Mouse (Mus musculus) limb, embryonic 15.5 days (tissue): ENCODE measurements around the gene Topors. TPM values are rescaled to one million over a fixed set of nuclear protein-coding genes. Genes with fewer than 3 reads are reported as not detected.

Experiments used
- ATAC-seq: fragments of 200-750 bp; cut with Nextera tagmentation; 2 replicates; pipeline ENCODE4 v1.8.0; 2017; ENCODE audit warnings: low read depth, moderate TSS enrichment; ENCODE audit not compliant: insufficient number of reproducible peaks, low FRiP score, low TSS enrichment
- H3K27ac ChIP-seq: fragments of 300-500 bp; sonication (generic); 2 replicates; pipeline ENCODE4 v1.5.1; 2015; ENCODE audit warnings: moderate library complexity, mild to moderate bottlenecking, inconsistent platforms
- H3K27me3 ChIP-seq: fragments of 300-500 bp; sonication (generic); 2 replicates; pipeline ENCODE4 v1.6.1; 2015; ENCODE audit warnings: inconsistent platforms
- H3K36me3 ChIP-seq: fragments of 300-500 bp; sonication (generic); 2 replicates; pipeline ENCODE4 v1.6.1; 2015; ENCODE audit warnings: inconsistent platforms
- H3K4me1 ChIP-seq: fragments of 300-500 bp; sonication (generic); 2 replicates; pipeline ENCODE4 v1.6.1; 2015; ENCODE audit warnings: inconsistent platforms
- H3K4me2 ChIP-seq: fragments of 300-500 bp; sonication (generic); 2 replicates; pipeline ENCODE4 v1.6.1; 2015; ENCODE audit warnings: mild to moderate bottlenecking, inconsistent platforms
- H3K4me3 ChIP-seq: fragments of 300-500 bp; sonication (generic); 2 replicates; pipeline ENCODE4 v1.5.1; 2015; ENCODE audit warnings: mild to moderate bottlenecking, inconsistent platforms
- H3K9ac ChIP-seq: fragments of 300-500 bp; sonication (generic); 2 replicates; pipeline ENCODE4 v1.6.1; 2015; ENCODE audit warnings: inconsistent platforms
- H3K9me3 ChIP-seq: fragments of 300-500 bp; sonication (generic); 2 replicates; pipeline ENCODE4 v1.6.1; 2016; ENCODE audit warnings: inconsistent platforms
- WGBS: fragments of 180-500 bp; shearing (Covaris S2); methylation state at CpG from one replicate; pipeline ENCODE4 v1.1.7; 2015; 5-methylcytosine and 5-hydroxymethylcytosine counted together
- polyA plus RNA-seq: library from polyadenylated mRNA; unstranded; fragments of >200 nt; fragmentation: Nextera tagmentation; extraction: Ambion mirVana; gene quantifications from 2 replicates; pipeline ENCODE4 v1.2.1, GENCODE M21; 2015

Topors gene
- polyA plus RNA-seq, 1 experiment from 2014 or later, result 42.2 TPM

DNA sequence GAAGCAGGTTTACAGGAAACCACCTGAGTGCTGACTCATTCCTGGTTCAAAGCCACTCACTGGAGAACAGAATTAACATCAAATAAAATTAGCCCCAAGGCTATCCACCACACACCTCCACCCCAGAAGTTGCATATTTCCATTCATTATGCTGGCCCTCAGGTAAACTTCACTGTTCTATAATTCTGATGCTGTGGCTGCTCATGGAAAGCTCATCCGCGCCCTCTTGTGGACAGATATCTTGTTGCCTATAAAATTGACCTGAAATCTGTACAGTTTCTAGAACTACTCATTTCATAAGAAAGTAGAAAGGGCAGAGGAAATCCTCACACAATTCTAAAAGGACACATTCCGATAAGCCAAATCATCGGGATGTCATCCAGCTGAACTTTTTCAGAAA lies 15.9 kb upstream of the Topors start:
- Histone ChIP-seq H3K27me3 (no peaks in the 10 kb centered on the region), H3K9me3 (no peaks in the 10 kb centered on the region), H3K36me3 (no peaks in the 10 kb centered on the region), H3K4me1 (no peaks in the 10 kb centered on the region), H3K27ac (no peak overlapping the region), H3K4me3 (no peak overlapping the region), H3K4me2 (no peak overlapping the region), H3K9ac (no peak overlapping the region)
- no peak for ATAC-seq
- 19% methylated on average over 4 of the region's 4 CpGs for WGBS

DNA sequence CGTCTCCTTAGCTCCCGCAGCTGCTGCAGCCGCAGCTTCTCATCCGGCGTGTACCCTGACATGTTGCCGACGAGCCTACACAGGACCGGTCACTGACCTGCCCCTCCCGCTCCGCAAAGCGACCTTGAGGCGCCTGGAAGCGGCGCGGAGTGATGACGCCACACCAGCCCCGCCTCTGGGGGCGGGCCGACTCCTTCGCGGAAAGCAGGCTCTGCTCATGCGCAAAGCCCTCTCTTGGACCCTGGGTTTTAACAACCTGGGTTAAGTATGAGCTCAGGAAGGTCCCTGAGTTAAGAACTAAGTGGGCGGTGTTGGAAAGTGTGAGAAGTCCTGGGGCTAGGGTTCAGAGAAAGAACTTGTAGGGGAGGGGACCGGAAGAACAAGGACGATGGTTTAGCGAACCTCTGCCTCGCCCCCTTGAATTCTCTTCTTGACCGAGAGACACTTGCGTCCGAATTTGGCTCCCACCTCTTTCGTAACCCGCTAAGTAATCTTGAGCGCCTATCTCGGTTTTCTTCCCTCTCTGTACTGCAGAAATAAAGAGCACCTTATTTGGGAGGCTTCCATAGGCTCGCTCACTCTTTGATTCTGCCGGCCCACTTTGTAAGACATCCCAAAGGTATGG lies 9.7 kb upstream of the Topors start, which contains the start of gene Ndufb6:
Gene Ndufb6, minus strand, starts transcription at position 146 of the 625 bp plus-strand sequence.
- H3K9me3 ChIP-seq, result no peaks in the 10 kb centered on the region
- peaks cover 21% of the 10 kb centered on the region for H3K36me3 ChIP-seq
- H3K27me3 ChIP-seq, result no peaks in the 10 kb centered on the region
- H3K27ac ChIP-seq, result peak within 1 kb of the TSS; percentile 83
- peak; percentile 92 for ATAC-seq
- peak within 1 kb of the TSS; percentile 93 for H3K9ac ChIP-seq
- peak within 1 kb of the TSS; percentile 96 for H3K4me3 ChIP-seq
- under 1% methylated on average over 36 of the region's 36 CpGs for WGBS
- peaks cover 12% of the 10 kb centered on the region for H3K4me1 ChIP-seq
- peak within 1 kb of the TSS; percentile 80 for H3K4me2 ChIP-seq

DNA sequence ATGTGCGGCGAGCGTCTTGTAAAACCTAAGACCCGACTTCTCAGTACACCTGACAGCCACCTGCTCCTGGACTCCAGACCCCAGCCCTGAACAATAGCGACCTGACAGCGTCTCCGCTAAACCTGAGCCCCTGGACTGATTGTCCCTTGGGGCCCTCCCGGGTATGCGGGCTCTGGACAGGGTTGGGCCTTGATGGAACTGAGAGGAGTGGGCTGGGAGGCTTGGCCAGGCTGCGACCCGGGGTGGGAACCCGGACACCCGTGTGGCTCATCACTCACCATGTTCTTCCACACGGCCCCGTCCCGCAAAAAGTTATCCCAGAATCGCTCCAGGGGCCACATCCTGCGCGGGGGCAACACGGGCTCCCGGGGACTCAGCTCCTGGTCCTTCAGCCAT lies 9.2 kb upstream of the Topors start:
- peak overlapping the region; percentile 83 for H3K27ac ChIP-seq
- H3K4me2 ChIP-seq, result peak overlapping the region; percentile 80
- no peaks in the 10 kb centered on the region for H3K27me3 ChIP-seq
- ATAC-seq, result peak; percentile 45; the same call in 1 of the 2 replicates
- under 1% methylated on average over 21 of the region's 21 CpGs for WGBS
- H3K4me1 ChIP-seq, result peaks cover 12% of the 10 kb centered on the region
- H3K9me3 ChIP-seq, result no peaks in the 10 kb centered on the region
- peak overlapping the region; percentile 93 for H3K9ac ChIP-seq
- peaks cover 22% of the 10 kb centered on the region for H3K36me3 ChIP-seq
- peak overlapping the region; percentile 96 for H3K4me3 ChIP-seq

DNA sequence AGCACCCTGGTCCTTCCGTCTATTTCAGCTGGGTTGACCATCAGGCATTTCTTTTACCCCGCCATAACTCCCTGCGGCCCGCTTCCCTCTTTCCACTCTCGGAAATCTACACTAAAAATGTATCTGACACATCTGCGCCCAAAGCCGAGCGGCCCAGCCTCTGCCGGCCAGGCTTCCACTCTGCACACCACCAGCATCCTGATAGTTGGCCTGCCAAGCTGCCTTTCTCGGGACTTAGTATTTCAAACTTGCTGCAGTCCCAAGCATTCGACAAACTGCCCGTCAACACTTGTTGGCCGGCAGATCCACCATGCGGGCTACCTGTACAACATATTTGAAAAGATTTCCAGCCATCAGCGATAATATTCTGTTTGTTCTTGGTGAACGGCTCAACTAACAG lies 815 bp downstream of the Topors start:
- peaks cover 19% of the 10 kb centered on the region for H3K4me1 ChIP-seq
- H3K27me3 ChIP-seq, result no peaks in the 10 kb centered on the region
- peak overlapping the region; percentile 85 for H3K4me2 ChIP-seq
- whole genome bisulfite sequencing, result under 1% methylated on average over 16 of the region's 16 CpGs
- no peak for ATAC-seq
- peak overlapping the region; percentile 100 for H3K27ac ChIP-seq
- peak overlapping the region; percentile 75 for H3K4me3 ChIP-seq
- peaks cover 20% of the 10 kb centered on the region for H3K36me3 ChIP-seq
- peak overlapping the region; percentile 82 for H3K9ac ChIP-seq
- H3K9me3 ChIP-seq, result no peaks in the 10 kb centered on the region

DNA sequence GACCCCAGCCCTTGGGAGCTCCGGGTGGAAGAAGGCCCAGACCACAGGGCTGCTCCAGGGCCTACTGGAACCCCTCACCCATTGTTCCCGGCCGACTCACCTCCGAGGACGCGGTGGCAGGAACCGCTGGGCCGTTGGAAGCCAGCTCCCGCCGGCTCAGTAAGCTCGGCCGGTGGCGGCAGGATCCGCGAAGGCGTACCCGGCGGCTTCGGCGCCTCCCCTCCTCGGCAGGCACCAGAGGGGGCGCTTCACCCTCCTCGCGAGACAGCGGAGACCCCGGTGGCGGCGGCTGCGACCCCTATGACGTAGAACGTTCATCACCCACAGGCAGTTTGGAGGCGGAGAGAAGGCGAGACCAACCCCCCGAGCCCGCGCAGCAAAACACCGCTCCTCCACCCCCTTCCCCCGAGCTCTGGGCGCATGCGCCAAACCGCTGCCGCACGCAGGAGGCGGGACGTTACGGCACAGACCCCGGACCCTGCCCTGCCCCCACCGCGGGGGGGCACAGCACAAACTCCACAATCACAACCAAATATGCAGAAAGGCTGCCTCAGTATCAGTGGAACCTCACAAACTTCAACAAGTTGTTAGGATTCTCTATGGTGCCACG lies 1.3 kb downstream of the Topors start:
- peak; percentile 86 for ATAC-seq
- WGBS, result under 1% methylated on average over 41 of the region's 50 CpGs
- Histone ChIP-seq H3K4me1 (peaks cover 19% of the 10 kb centered on the region), H3K27ac (peak overlapping the region; percentile 100), H3K9ac (peak overlapping the region; percentile 82), H3K4me3 (peak overlapping the region; percentile 75), H3K36me3 (peaks cover 20% of the 10 kb centered on the region), H3K4me2 (peak overlapping the region; percentile 85), H3K9me3 (no peaks in the 10 kb centered on the region), H3K27me3 (no peaks in the 10 kb centered on the region)

DNA sequence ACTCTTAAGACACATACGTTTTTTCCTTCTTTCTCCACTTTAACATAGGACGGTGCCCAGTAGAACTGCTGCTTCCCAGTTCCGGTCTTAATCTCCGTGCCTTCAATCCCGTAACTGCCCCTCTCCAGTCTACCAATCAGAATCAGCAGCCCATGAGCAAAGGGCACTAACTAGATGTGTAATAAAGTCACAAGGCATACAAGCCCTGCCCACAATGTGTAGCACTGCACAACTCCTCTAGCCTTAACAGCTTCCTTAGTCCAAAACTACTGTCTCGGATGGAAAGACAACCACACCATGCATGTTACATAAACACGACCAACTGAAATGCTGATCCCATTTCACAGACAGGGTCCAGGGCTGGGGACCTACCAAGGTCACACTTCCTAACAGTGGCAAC lies 2.0 kb downstream of the Topors start:
- peak overlapping the region; percentile 100 for H3K27ac ChIP-seq
- no peak for ATAC-seq
- peaks cover 19% of the 10 kb centered on the region for H3K4me1 ChIP-seq
- H3K36me3 ChIP-seq, result peaks cover 21% of the 10 kb centered on the region
- peak overlapping the region; percentile 75 for H3K4me3 ChIP-seq
- peak overlapping the region; percentile 82 for H3K9ac ChIP-seq
- no peaks in the 10 kb centered on the region for H3K9me3 ChIP-seq
- WGBS, result 62% methylated on average over 7 of the region's 7 CpGs
- no peaks in the 10 kb centered on the region for H3K27me3 ChIP-seq
- H3K4me2 ChIP-seq, result peak overlapping the region; percentile 85

DNA sequence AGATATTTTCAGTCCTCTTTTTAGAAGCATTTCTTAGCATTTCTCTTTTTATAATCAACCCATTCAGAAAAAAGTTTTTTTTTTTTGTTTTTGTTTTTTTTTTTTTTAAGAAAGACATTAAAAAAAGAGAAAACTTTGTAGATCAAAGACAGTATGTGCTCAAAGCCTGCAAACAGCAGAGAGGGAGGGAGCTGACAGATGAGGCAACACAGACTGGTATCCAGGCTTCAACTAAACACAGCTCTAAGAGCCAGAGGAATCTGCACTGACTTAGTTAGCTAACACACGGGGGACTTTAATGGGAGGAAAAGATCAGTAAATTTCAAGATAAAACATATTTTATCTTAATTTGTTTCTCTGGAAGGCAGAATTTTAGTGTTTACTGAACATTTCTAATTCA lies 5.3 kb downstream of the Topors start:
- no peak overlapping the region for H3K4me2 ChIP-seq
- H3K27ac ChIP-seq, result no peak overlapping the region
- H3K4me1 ChIP-seq, result peaks cover 17% of the 10 kb centered on the region
- no peak for ATAC-seq
- H3K9me3 ChIP-seq, result no peaks in the 10 kb centered on the region
- H3K4me3 ChIP-seq, result no peak overlapping the region
- H3K36me3 ChIP-seq, result peaks cover 45% of the 10 kb centered on the region
- 67% methylated on average over 1 of the region's 1 CpGs for WGBS
- no peaks in the 10 kb centered on the region for H3K27me3 ChIP-seq
- no peak overlapping the region for H3K9ac ChIP-seq

DNA sequence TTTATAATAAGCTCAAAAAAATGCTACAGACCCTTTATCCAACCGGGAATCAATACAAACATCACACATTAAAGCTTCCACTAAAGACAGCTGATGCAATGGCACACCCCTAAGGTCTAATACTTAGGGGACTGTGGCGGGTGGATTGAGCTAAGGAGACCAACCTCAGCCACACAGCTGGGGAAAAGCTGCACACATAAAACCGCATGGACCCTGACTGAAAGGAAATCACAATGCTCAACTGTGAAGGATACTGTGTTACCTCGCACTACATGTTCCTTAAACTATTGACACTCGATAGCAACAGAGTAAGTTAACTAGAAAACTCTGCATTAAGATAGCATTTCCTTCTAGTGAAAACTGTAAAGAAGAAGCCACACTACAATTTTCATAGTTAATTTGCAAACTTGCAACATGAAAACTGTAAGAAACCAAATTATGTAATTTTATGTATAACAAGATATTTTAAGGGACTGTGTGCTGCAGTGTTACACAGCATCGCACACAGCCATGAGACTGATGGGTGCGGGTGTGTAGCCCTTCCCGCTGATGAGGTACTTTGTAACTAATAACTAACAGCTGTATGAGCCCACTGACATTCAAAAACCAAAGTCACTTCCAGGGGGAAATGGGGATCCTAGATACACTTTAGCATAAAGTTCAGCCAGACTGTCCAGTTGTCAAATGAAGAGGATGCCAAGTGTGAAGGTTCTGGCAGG lies 15.1 kb downstream of the Topors start:
- no peak for ATAC-seq
- 41% methylated on average over 8 of the region's 8 CpGs for WGBS
- H3K4me3 ChIP-seq, result no peak overlapping the region
- no peak overlapping the region for H3K4me2 ChIP-seq
- H3K4me1 ChIP-seq, result 0 out of 2 replicates have a peak, but pooled peaks cover 4% of the 10 kb centered on the region
- no peaks in the 10 kb centered on the region for H3K27me3 ChIP-seq
- peaks cover 10% of the 10 kb centered on the region; the same call in 1 of the 2 replicates for H3K36me3 ChIP-seq
- no peak overlapping the region for H3K9ac ChIP-seq
- peak overlapping the region; percentile 33 for H3K27ac ChIP-seq
- no peaks in the 10 kb centered on the region for H3K9me3 ChIP-seq

DNA sequence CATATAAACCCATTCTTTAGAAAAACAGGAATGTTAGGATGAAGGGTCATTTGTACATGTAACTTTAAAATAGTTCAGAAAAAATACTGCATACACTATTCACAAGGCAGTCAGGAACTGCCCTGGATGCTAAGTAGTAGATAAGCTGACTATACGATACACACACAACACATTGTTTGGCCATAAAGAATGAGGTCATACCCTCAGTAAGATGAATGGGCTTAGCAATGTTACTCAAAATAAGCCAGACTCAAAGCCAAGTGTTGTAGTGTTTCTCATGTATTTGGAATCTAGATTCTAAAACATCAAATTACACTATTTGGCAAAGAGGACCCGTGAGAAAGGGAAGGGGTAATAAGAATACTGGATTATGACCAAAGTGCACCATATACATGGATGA lies 15.9 kb downstream of the Topors start:
- Histone ChIP-seq H3K36me3 (peaks cover 5% of the 10 kb centered on the region; the same call in 1 of the 2 replicates), H3K9ac (no peak overlapping the region), H3K9me3 (no peaks in the 10 kb centered on the region), H3K4me3 (no peak overlapping the region), H3K4me1 (0 out of 2 replicates have a peak, but pooled peaks cover 4% of the 10 kb centered on the region), H3K4me2 (no peak overlapping the region), H3K27me3 (no peaks in the 10 kb centered on the region), H3K27ac (no peak overlapping the region)
- 49% methylated on average over 2 of the region's 2 CpGs for WGBS
- ATAC-seq, result no peak

DNA sequence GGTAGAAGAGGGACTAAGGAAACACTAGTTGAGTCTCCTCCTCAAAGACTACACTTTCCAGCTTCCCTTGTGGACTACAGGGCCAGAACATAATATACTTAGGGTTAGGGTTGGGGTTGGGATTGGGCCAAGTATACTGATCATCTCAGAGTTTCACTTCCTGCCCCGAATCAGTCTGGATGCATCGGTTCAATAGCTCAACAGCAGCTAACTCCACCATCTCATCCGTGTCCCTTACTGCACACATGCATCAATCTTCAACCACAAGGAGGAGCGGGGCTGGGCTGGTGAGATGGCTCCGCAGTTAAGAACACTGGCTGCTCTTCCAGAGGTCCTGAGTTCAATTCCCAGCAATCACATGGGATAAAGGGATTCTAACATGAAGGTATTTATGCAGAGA lies 18.7 kb downstream of the Topors start:
- no peak for ATAC-seq
- no peak overlapping the region for H3K9ac ChIP-seq
- H3K4me1 ChIP-seq, result 0 out of 2 replicates have a peak, but pooled peaks cover 4% of the 10 kb centered on the region
- WGBS, result 85% methylated on average over 5 of the region's 5 CpGs
- H3K27me3 ChIP-seq, result no peaks in the 10 kb centered on the region
- H3K27ac ChIP-seq, result no peak overlapping the region
- H3K4me2 ChIP-seq, result no peak overlapping the region
- no peaks in the 10 kb centered on the region for H3K36me3 ChIP-seq
- H3K4me3 ChIP-seq, result no peak overlapping the region
- no peaks in the 10 kb centered on the region for H3K9me3 ChIP-seq

DNA sequence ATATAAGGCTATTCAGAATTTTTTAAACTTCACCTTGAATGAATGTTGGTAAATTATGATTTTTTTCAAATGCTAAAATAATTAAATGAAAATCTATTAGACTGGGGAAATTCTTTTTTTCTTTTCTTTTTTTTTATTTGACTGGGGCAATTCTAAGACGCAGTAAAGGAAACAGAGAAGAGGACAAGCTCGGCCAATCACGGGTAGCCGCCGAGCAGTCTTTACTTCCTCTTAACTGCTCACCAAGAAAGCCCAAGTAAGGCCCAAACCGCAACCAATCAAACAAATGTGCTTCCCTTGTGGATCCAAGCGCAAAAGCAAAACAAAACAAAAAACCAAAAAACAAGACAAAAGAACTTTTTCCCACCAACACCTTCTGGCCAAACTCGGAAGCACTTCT lies 25.6 kb downstream of the Topors start:
- Histone ChIP-seq H3K4me1 (peaks cover 7% of the 10 kb centered on the region), H3K4me2 (no peak overlapping the region), H3K27me3 (no peaks in the 10 kb centered on the region), H3K27ac (no peak overlapping the region), H3K9me3 (no peaks in the 10 kb centered on the region), H3K9ac (no peak overlapping the region), H3K4me3 (no peak overlapping the region), H3K36me3 (no peaks in the 10 kb centered on the region)
- 76% methylated on average over 8 of the region's 8 CpGs for WGBS
- ATAC-seq, result no peak

DNA sequence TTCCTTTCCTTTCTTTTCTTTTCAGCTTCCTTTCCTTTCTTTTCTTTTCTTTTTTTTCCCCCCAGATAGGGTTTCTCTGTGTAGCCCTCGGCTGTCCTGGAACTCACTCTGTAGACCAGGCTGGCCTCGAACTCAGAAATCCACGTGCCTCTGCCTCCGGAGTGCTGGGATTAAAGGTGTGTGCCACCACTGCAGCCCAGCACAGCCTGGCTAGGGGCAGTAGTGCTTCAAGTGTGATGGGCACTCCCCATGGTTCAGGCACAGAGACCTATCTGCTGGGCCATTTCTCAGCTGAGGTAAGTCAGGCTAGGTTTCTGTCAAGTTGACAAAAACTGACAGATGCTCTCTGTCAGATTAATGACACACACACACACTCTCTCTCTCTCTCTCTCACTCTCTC lies 26.6 kb downstream of the Topors start:
- WGBS, result 78% methylated on average over 4 of the region's 4 CpGs
- Histone ChIP-seq H3K36me3 (no peaks in the 10 kb centered on the region), H3K4me2 (no peak overlapping the region), H3K4me3 (no peak overlapping the region), H3K27me3 (no peaks in the 10 kb centered on the region), H3K9ac (no peak overlapping the region), H3K27ac (no peak overlapping the region), H3K9me3 (no peaks in the 10 kb centered on the region), H3K4me1 (peaks cover 13% of the 10 kb centered on the region)
- no peak for ATAC-seq
